Mouse (Mus musculus): Measurements from ENCODE around the gene Galnt16.

DNA sequence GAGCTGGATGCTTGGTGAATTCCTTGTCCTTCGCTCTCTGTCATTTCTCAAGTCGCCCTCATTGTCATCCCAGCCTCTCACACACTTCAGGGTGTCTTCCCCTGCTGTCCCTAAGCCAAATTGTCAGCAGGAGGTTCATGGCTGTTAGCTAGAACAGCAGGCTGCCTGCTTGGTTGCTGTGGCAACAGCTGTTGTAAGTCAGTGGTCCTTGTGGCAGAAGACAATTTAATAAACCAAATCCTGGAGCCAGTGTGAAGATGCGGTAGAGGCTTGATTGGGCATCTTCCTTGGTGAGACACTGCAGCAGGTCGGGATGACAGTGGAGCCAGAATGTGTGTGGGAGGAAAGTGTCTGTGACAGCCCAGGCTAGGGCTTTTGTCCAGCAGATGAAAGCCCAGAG, 27.2 kb downstream of the Galnt16 start:
- TF ChIP-seq POLR2A (IDR thresholded peaks at IDR 0.05; ENCODE audit: extremely low read depth, insufficient read depth, low read length) (no peak), CTCF (IDR thresholded peaks at IDR 0.05; ENCODE audit: extremely low read depth, insufficient read depth, low read length) (no peak)

Measured in cortical plate, adult 2 months (tissue).